Mouse (Mus musculus): ENCODE results near the gene Xpo5. TPM values are rescaled to one million over a fixed set of nuclear protein-coding genes. Genes with fewer than 3 reads are reported as not detected.
A peak's percentile ranks its signal among the peaks of the same experiment; 100 is the strongest.

Gene Xpo5
- polyA plus RNA-seq, 1 experiment from 2014 or later, result 67.1 TPM

GRCm38 (mm10) chr17:46221601-46222000 lies 19.0 kb downstream of the Xpo5 start:
- Histone ChIP-seq H3K27me3 (ENCODE audit: low read depth, poor library complexity, severe bottlenecking) (no peaks in the 10 kb centered on the region), H3K9me3 (replicated peaks) (no peaks in the 10 kb centered on the region), H3K4me3 (no peak overlapping the region), H3K27ac (replicated peaks) (no peak overlapping the region), H3K36me3 (peaks cover 100% of the 10 kb centered on the region), H3K4me1 (no peaks in the 10 kb centered on the region)
- DNase-seq (ENCODE audit: low spot score), result no peak
- WGBS, result 93% methylated on average over 3 of the region's 3 CpGs

- Histone ChIP-seq H3K27me3 (ENCODE audit: low read depth, poor library complexity, severe bottlenecking) (no peaks in the 10 kb centered on the region), H3K27ac (replicated peaks) (no peak overlapping the region), H3K36me3 (peaks cover 100% of the 10 kb centered on the region), H3K4me1 (no peaks in the 10 kb centered on the region), H3K4me3 (no peak overlapping the region), H3K9me3 (replicated peaks) (no peaks in the 10 kb centered on the region)
- DNase-seq (ENCODE audit: low spot score), result no peak
- 88% methylated on average over 7 of the region's 7 CpGs for WGBS
Measured at GRCm38 (mm10) chr17:46227576-46227975, 25.0 kb downstream of the Xpo5 start.

GRCm38 (mm10) chr17:46236067-46236466 lies 33.5 kb downstream of the Xpo5 start:
- Histone ChIP-seq H3K4me3 (no peak overlapping the region), H3K4me1 (no peaks in the 10 kb centered on the region), H3K27me3 (ENCODE audit: low read depth, poor library complexity, severe bottlenecking) (no peaks in the 10 kb centered on the region), H3K9me3 (replicated peaks) (no peaks in the 10 kb centered on the region), H3K27ac (replicated peaks) (no peak overlapping the region), H3K36me3 (peaks cover 100% of the 10 kb centered on the region)
- 79% methylated on average over 1 of the region's 1 CpGs for WGBS
- DNase-seq (ENCODE audit: low spot score), result no peak

- H3K36me3 ChIP-seq, result peaks cover 100% of the 10 kb centered on the region
- no peaks in the 10 kb centered on the region for H3K4me1 ChIP-seq
- WGBS, result 94% methylated on average over 6 of the region's 6 CpGs
- H3K4me3 ChIP-seq, result no peak overlapping the region
- no peaks in the 10 kb centered on the region for H3K27me3 ChIP-seq (ENCODE audit: low read depth, poor library complexity, severe bottlenecking)
- H3K27ac ChIP-seq (replicated peaks), result no peak overlapping the region
- H3K9me3 ChIP-seq (replicated peaks), result no peaks in the 10 kb centered on the region
- DNase-seq (ENCODE audit: low spot score), result no peak
Measured at GRCm38 (mm10) chr17:46237079-46237478, 34.5 kb downstream of the Xpo5 start.

GRCm38 (mm10) chr17:46237480-46237879 lies 34.9 kb downstream of the Xpo5 start:
- Histone ChIP-seq H3K27ac (replicated peaks) (no peak overlapping the region), H3K9me3 (replicated peaks) (no peaks in the 10 kb centered on the region), H3K4me1 (no peaks in the 10 kb centered on the region), H3K4me3 (no peak overlapping the region), H3K36me3 (peaks cover 100% of the 10 kb centered on the region), H3K27me3 (ENCODE audit: low read depth, poor library complexity, severe bottlenecking) (no peaks in the 10 kb centered on the region)
- DNase-seq (ENCODE audit: low spot score), result no peak
- WGBS, result 90% methylated on average over 5 of the region's 5 CpGs

- Histone ChIP-seq H3K4me3 (no peak overlapping the region), H3K36me3 (peaks cover 100% of the 10 kb centered on the region), H3K9me3 (replicated peaks) (no peaks in the 10 kb centered on the region), H3K27me3 (ENCODE audit: low read depth, poor library complexity, severe bottlenecking) (no peaks in the 10 kb centered on the region), H3K27ac (replicated peaks) (no peak overlapping the region), H3K4me1 (no peaks in the 10 kb centered on the region)
- 93% methylated on average over 15 of the region's 15 CpGs for WGBS
- DNase-seq (ENCODE audit: low spot score), result no peak
Measured at GRCm38 (mm10) chr17:46239516-46240114, 37.0 kb downstream of the Xpo5 start.

GRCm38 (mm10) chr17:46241471-46241870 lies 38.9 kb downstream of the Xpo5 start:
- H3K36me3 ChIP-seq, result peaks cover 100% of the 10 kb centered on the region

GRCm38 (mm10) chr17:46242274-46242673 lies 39.7 kb downstream of the Xpo5 start:
- 89% methylated on average over 13 of the region's 13 CpGs for WGBS
- Histone ChIP-seq H3K36me3 (peaks cover 95% of the 10 kb centered on the region), H3K4me1 (peaks cover 8% of the 10 kb centered on the region)

More at GRCm38 (mm10) chr17:46241471-46241870, 38.9 kb downstream of the Xpo5 start:
- H3K27ac ChIP-seq (replicated peaks), result no peak overlapping the region
- 82% methylated on average over 11 of the region's 11 CpGs for WGBS
- H3K4me3 ChIP-seq, result no peak overlapping the region
- H3K27me3 ChIP-seq (ENCODE audit: low read depth, poor library complexity, severe bottlenecking), result no peaks in the 10 kb centered on the region
- no peak for DNase-seq (ENCODE audit: low spot score)
- H3K4me1 ChIP-seq, result peaks cover 1% of the 10 kb centered on the region
- H3K9me3 ChIP-seq (replicated peaks), result no peaks in the 10 kb centered on the region

GRCm38 (mm10) chr17:46242993-46243392 lies 40.4 kb downstream of the Xpo5 start:
- no peaks in the 10 kb centered on the region for H3K9me3 ChIP-seq (replicated peaks)
- no peak overlapping the region for H3K4me3 ChIP-seq
- peaks cover 8% of the 10 kb centered on the region for H3K4me1 ChIP-seq
- no peaks in the 10 kb centered on the region for H3K27me3 ChIP-seq (ENCODE audit: low read depth, poor library complexity, severe bottlenecking)
- H3K27ac ChIP-seq (replicated peaks), result no peak overlapping the region
- no peak for DNase-seq (ENCODE audit: low spot score)
- 87% methylated on average over 4 of the region's 4 CpGs for WGBS
- H3K36me3 ChIP-seq, result peaks cover 88% of the 10 kb centered on the region

More at GRCm38 (mm10) chr17:46242274-46242673, 39.7 kb downstream of the Xpo5 start:
- H3K4me3 ChIP-seq, result no peak overlapping the region
- H3K27ac ChIP-seq (replicated peaks), result no peak overlapping the region
- no peaks in the 10 kb centered on the region for H3K9me3 ChIP-seq (replicated peaks)
- H3K27me3 ChIP-seq (ENCODE audit: low read depth, poor library complexity, severe bottlenecking), result no peaks in the 10 kb centered on the region
- no peak for DNase-seq (ENCODE audit: low spot score)

- no peak for DNase-seq (ENCODE audit: low spot score)
- WGBS, result 84% methylated on average over 2 of the region's 2 CpGs
- H3K27me3 ChIP-seq (ENCODE audit: low read depth, poor library complexity, severe bottlenecking), result no peaks in the 10 kb centered on the region
- no peak overlapping the region for H3K4me3 ChIP-seq
- H3K27ac ChIP-seq (replicated peaks), result no peak overlapping the region
- H3K9me3 ChIP-seq (replicated peaks), result no peaks in the 10 kb centered on the region
- peaks cover 82% of the 10 kb centered on the region for H3K36me3 ChIP-seq
- H3K4me1 ChIP-seq, result peaks cover 14% of the 10 kb centered on the region
Measured at GRCm38 (mm10) chr17:46243624-46244023, 41.0 kb downstream of the Xpo5 start.

GRCm38 (mm10) chr17:46244579-46244978 lies 42.0 kb downstream of the Xpo5 start:
- Histone ChIP-seq H3K27ac (replicated peaks) (no peak overlapping the region), H3K9me3 (replicated peaks) (no peaks in the 10 kb centered on the region), H3K4me3 (no peak overlapping the region; the same call in 1 of the 2 replicates), H3K36me3 (peaks cover 78% of the 10 kb centered on the region), H3K4me1 (peaks cover 23% of the 10 kb centered on the region), H3K27me3 (ENCODE audit: low read depth, poor library complexity, severe bottlenecking) (no peaks in the 10 kb centered on the region)
- 91% methylated on average over 10 of the region's 10 CpGs for WGBS
- no peak for DNase-seq (ENCODE audit: low spot score)

GRCm38 (mm10) chr17:46247512-46248188 lies 45.1 kb downstream of the Xpo5 start, which contains the start of the genes Polr1c and Yipf3:
Gene Polr1c (minus strand): TSS chr17:46248054.
Gene Yipf3 (plus strand): TSS chr17:46248080.
- H3K27ac ChIP-seq (replicated peaks), result peak within 1 kb of the TSS; percentile 95
- peak within 1 kb of the TSS; percentile 98 for H3K4me3 ChIP-seq
- H3K27me3 ChIP-seq (ENCODE audit: low read depth, poor library complexity, severe bottlenecking), result no peaks in the 10 kb centered on the region
- peak; percentile 94 for DNase-seq (ENCODE audit: low spot score)
- under 1% methylated on average over 53 of the region's 53 CpGs for WGBS
- no peaks in the 10 kb centered on the region for H3K9me3 ChIP-seq (replicated peaks)
- peaks cover 23% of the 10 kb centered on the region for H3K4me1 ChIP-seq
- H3K36me3 ChIP-seq, result peaks cover 78% of the 10 kb centered on the region

GRCm38 (mm10) chr17:46248189-46248522 lies 45.6 kb downstream of the Xpo5 start:
- Histone ChIP-seq H3K4me1 (peaks cover 25% of the 10 kb centered on the region), H3K27me3 (ENCODE audit: low read depth, poor library complexity, severe bottlenecking) (no peaks in the 10 kb centered on the region), H3K4me3 (peak overlapping the region; percentile 98), H3K36me3 (peaks cover 75% of the 10 kb centered on the region), H3K9me3 (replicated peaks) (no peaks in the 10 kb centered on the region), H3K27ac (replicated peaks) (peak overlapping the region; percentile 95)
- WGBS, result under 1% methylated on average over 37 of the region's 37 CpGs
- no peak for DNase-seq (ENCODE audit: low spot score)
